Mouse (Mus musculus) hindbrain, embryonic 10.5 days (tissue): ENCODE measurements around the gene Vmn1r228. TPM values are rescaled to one million over a fixed set of nuclear protein-coding genes. Genes with fewer than 3 reads are reported as not detected.

Experiments
- DNase-seq: peaks from one replicate; pipeline ENCODE4 v3.0.0-alpha.2; 2017; ENCODE audit warnings: low spot score
- H3K27ac ChIP-seq: fragments of 300-500 bp; sonication (generic); 2 replicates; pipeline ENCODE4 v1.5.1; 2016; ENCODE audit warnings: mild to moderate bottlenecking, moderate library complexity
- H3K27me3 ChIP-seq: fragments of 300-500 bp; sonication (generic); 2 replicates; pipeline ENCODE4 v1.6.1; 2016; ENCODE audit warnings: mild to moderate bottlenecking; ENCODE audit not compliant: poor library complexity, insufficient read depth, severe bottlenecking
- H3K36me3 ChIP-seq: fragments of 300-500 bp; sonication (generic); 2 replicates; pipeline ENCODE4 v1.6.1; 2016; ENCODE audit warnings: mild to moderate bottlenecking, moderate library complexity
- H3K4me1 ChIP-seq: fragments of 300-500 bp; sonication (generic); replicated peaks from 2 replicates; pipeline ENCODE4 v1.6.1; 2016; ENCODE audit warnings: mild to moderate bottlenecking
- H3K4me3 ChIP-seq: fragments of 300-500 bp; sonication (generic); 2 replicates; pipeline ENCODE4 v1.5.1; 2016; ENCODE audit warnings: mild to moderate bottlenecking, moderate library complexity
- H3K9me3 ChIP-seq: fragments of 300-500 bp; sonication (generic); 2 replicates; pipeline ENCODE4 v1.6.1; 2016; ENCODE audit warnings: mild to moderate bottlenecking, moderate library complexity
- WGBS: fragments of 180-500 bp; shearing (Covaris S2); methylation state at CpG from one replicate; pipeline ENCODE4 v1.1.7; 2016; 5-methylcytosine and 5-hydroxymethylcytosine counted together
- polyA plus RNA-seq: library from polyadenylated mRNA; unstranded; fragments of >200 nt; fragmentation: Nextera tagmentation; extraction: Ambion mirVana; gene quantifications from 2 replicates; pipeline ENCODE4 v1.2.1, GENCODE M21; 2016

The Vmn1r228 gene
- not detected in 2 replicates for polyA plus RNA-seq

- no peaks in the 10 kb centered on the region for H3K4me1 ChIP-seq
- H3K27me3 ChIP-seq = no peaks in the 10 kb centered on the region
- H3K27ac ChIP-seq = no peak within 1 kb of the TSS
- DNase-seq = no peak
- no peak within 1 kb of the TSS for H3K4me3 ChIP-seq
- peaks cover 27% of the 10 kb centered on the region for H3K9me3 ChIP-seq
- H3K36me3 ChIP-seq = no peaks in the 10 kb centered on the region
Measured at GRCm38 (mm10) chr17:20786057-20786456, at the start of gene Vmn1r228. Gene Vmn1r228, minus strand, starts transcription at chr17:20786157.

DNA sequence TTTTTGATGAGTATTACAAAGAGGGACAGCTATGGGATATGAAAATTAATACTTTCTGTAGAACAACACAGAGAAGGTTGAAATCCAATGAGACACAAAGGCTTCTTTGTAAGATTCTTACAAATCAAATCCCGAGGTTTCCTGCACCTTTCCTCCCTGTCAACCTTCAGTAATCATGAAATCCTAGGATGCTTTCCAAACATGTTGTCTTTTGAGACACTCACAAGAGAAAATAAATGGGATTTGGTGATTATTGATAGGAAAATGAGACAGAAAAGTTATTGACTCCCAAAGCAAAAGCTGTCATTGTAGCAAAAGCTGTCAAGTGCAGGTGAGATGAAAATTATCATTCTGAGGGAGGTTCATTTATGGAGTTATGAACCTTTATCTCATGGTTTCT is 25.3 kb upstream of the Vmn1r228 start, which contains the start of gene Vmn1r229:
Gene Vmn1r229 (plus strand): TSS at position 301 of the 400 bp plus-strand sequence.
- 79% methylated on average over 1 of the region's 1 CpGs for WGBS
- Histone ChIP-seq H3K4me3 (no peak within 1 kb of the TSS), H3K27me3 (no peaks in the 10 kb centered on the region), H3K4me1 (no peaks in the 10 kb centered on the region), H3K27ac (no peak within 1 kb of the TSS), H3K36me3 (no peaks in the 10 kb centered on the region), H3K9me3 (peaks cover 27% of the 10 kb centered on the region; the same call in 1 of the 2 replicates)
- DNase-seq = no peak

DNA sequence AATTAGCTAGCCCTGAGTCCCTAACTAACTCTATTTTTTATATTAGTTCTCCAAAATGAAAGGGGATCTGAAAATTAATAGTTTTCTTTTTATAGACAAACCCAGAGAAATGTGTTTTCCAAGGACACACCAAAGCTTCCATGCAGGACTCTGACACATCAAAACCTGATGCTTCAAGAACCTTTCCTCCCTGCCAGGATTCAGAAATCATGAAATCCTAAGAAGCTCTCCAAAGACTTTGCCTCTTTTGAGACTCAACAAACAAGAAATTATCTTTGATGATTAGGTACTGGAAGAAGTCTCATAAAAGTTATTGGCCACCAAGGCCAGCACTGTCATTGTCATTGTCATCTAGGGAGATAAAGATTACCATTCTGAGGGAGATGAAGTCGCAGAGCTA is 56.4 kb downstream of the Vmn1r228 start, which contains the start of gene Vmn1r227:
Gene Vmn1r227 (plus strand): TSS at position 301 of the 400 bp plus-strand sequence.
- WGBS = 56% methylated on average over 1 of the region's 1 CpGs
- Histone ChIP-seq H3K4me3 (no peak within 1 kb of the TSS), H3K36me3 (no peaks in the 10 kb centered on the region), H3K4me1 (no peaks in the 10 kb centered on the region), H3K9me3 (peaks cover 15% of the 10 kb centered on the region; the same call in 1 of the 2 replicates), H3K27ac (no peak within 1 kb of the TSS), H3K27me3 (no peaks in the 10 kb centered on the region)
- no peak for DNase-seq

Other genes with a start within 250 kb of the Vmn1r228 start
- gene Vmn2r109, start 221.4 kb downstream of the Vmn1r228 start, polyA plus RNA-seq = not detected in 2 replicates
- gene Vmn2r110, start 189.7 kb downstream of the Vmn1r228 start, polyA plus RNA-seq = 0.02 and 0.03 TPM in 2 replicates
- not detected in 2 replicates for gene Fpr-rs3, start 161.3 kb downstream of the Vmn1r228 start, polyA plus RNA-seq
- gene Vmn1r226, start 103.3 kb downstream of the Vmn1r228 start, polyA plus RNA-seq = not detected in 2 replicates
- gene Vmn1r227, start 56.3 kb downstream of the Vmn1r228 start, polyA plus RNA-seq = not detected in 2 replicates
- not detected in 2 replicates for gene Vmn1r229, start 25.4 kb upstream of the Vmn1r228 start, polyA plus RNA-seq
- gene Vmn1r230, start 54.3 kb upstream of the Vmn1r228 start, polyA plus RNA-seq = not detected in 2 replicates
- not detected in 2 replicates for gene Vmn1r231, start 118.9 kb upstream of the Vmn1r228 start, polyA plus RNA-seq
- not detected in 2 replicates for gene Vmn1r232, start 133.6 kb upstream of the Vmn1r228 start, polyA plus RNA-seq
- 507 and 597 TPM in 2 replicates for gene Ppp2r1a, start 159.2 kb upstream of the Vmn1r228 start, polyA plus RNA-seq
- not detected in 2 replicates for gene Vmn1r233, start 210.3 kb upstream of the Vmn1r228 start, polyA plus RNA-seq
- gene Zfp160, start 222.7 kb upstream of the Vmn1r228 start, polyA plus RNA-seq = 12.0 and 16.3 TPM in 2 replicates